Mouse (Mus musculus) small intestine, adult 2 months (tissue): ENCODE data around the gene Cat. TPM values are rescaled to one million over a fixed set of nuclear protein-coding genes. Genes with fewer than 3 reads are reported as not detected.
A peak's percentile ranks its signal among the peaks of the same experiment; 100 is the strongest.

Source experiments
- H3K27ac ChIP-seq: fragments of 200-500 bp; 2 replicates; pipeline ENCODE4 v1.5.1; 2012; ENCODE audit warnings: low read depth, low read length, control low read depth, inconsistent platforms; ENCODE audit not compliant: insufficient read depth
- H3K27me3 ChIP-seq: fragments of 200-500 bp; 2 replicates; pipeline ENCODE4 v1.6.1; 2012; ENCODE audit warnings: mild to moderate bottlenecking, moderate library complexity, low read length, inconsistent platforms; ENCODE audit not compliant: control insufficient read depth, insufficient read depth
- H3K36me3 ChIP-seq: fragments of 200-500 bp; 2 replicates; pipeline ENCODE4 v1.6.1; 2012; ENCODE audit warnings: mild to moderate bottlenecking, low read length, control low read depth, inconsistent platforms; ENCODE audit not compliant: control insufficient read depth, insufficient read depth
- H3K4me1 ChIP-seq: fragments of 200-500 bp; 2 replicates; pipeline ENCODE4 v1.6.1; 2012; ENCODE audit warnings: low read length, inconsistent platforms, mixed read lengths; ENCODE audit not compliant: control insufficient read depth, insufficient read depth, insufficient read length
- H3K4me3 ChIP-seq: fragments of 200-500 bp; 2 replicates; pipeline ENCODE4 v1.5.1; 2012; ENCODE audit warnings: low read depth, mild to moderate bottlenecking, control low read depth, inconsistent platforms, low read length, moderate library complexity
- CTCF ChIP-seq: fragments of 200-500 bp; IDR thresholded peaks from 2 replicates; pipeline ENCODE4 v1.5.1; 2012; ENCODE audit warnings: low read depth, mild to moderate bottlenecking, control low read depth, inconsistent platforms, low read length, moderate library complexity, mixed read lengths; ENCODE audit not compliant: insufficient replicate concordance, insufficient read length; ENCODE audit errors: extremely low read depth
- POLR2A ChIP-seq: fragments of 200-500 bp; IDR thresholded peaks from 2 replicates; pipeline ENCODE4 v1.6.1; 2012; ENCODE audit warnings: low read depth, mild to moderate bottlenecking, control low read depth, inconsistent platforms, low read length, moderate library complexity
- WGBS: fragments of 180-500 bp; shearing (Covaris S2); methylation state at CpG from one replicate; pipeline ENCODE4 v1.1.7; 2018; 5-methylcytosine and 5-hydroxymethylcytosine counted together
- polyA plus RNA-seq: library from polyadenylated mRNA; depleted of rRNA; stranded (reverse); fragments of >200 nt; gene quantifications from 2 replicates; pipeline ENCODE4 v1.2.3, GENCODE M21; 2012

Gene Cat
- polyA plus RNA-seq, 1 experiment: 113 TPM

DNA sequence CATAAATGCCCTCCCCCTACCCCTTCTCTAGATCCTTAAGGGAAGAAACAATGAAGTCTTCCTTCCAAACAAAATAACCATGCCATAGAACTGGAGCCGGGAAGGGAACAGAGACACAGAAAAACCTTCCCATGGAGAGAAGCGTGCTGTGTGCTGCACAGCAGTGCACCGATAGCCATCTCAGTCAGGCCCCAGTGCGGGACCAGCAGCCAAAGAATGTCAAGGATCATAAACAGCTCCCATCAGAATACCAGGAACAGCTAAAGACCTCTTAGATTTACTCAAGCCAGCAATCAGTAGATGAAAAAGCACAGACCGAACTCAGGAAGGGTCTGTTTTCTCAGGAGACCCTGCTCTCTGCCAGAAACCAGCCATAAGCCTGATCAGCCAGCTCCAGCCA lies 48.4 kb downstream of the Cat start:
- no peak for TF ChIP-seq CTCF
- no peak for TF ChIP-seq POLR2A
- Histone ChIP-seq H3K36me3 (no peaks in the 10 kb centered on the region), H3K27ac (no peak overlapping the region), H3K4me1 (no peaks in the 10 kb centered on the region), H3K27me3 (no peaks in the 10 kb centered on the region), H3K4me3 (no peak overlapping the region)
- WGBS: 74% methylated on average over 5 of the region's 5 CpGs

GRCm38 (mm10) chr2:103435110-103435509 lies 49.9 kb downstream of the Cat start:
- WGBS: 71% methylated on average over 2 of the region's 2 CpGs
- no peaks in the 10 kb centered on the region for H3K36me3 ChIP-seq
- no peak overlapping the region for H3K27ac ChIP-seq
- TF ChIP-seq CTCF (no peak), POLR2A (no peak)
- H3K4me3 ChIP-seq: no peak overlapping the region
- H3K4me1 ChIP-seq: no peaks in the 10 kb centered on the region
- no peaks in the 10 kb centered on the region for H3K27me3 ChIP-seq

DNA sequence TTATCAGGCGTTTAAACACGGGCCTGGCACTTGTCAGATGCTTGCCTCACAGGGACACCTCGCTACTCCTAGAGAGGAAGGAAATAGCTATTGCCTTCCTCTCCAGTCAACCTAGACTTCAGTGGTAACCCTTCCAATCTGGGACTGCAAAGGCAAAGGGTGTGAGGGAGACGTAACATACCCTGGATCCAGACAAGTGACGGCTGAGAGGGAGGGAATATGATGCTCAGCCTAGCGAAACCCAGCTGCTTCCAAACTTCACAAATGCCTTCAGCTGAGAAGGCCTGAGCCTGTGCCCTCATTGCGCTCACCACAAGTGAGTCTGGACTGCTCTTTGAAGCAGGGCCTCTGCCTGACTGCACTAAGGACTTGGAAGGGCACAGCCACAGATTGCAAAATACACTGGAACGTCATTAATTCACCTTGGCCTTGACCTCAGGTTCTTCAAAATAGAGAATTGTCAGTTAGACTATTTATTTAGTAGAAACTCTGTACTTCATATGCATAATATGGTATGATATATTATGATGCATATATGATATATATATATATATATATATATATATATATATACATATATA lies 52.2 kb downstream of the Cat start:
- no peaks in the 10 kb centered on the region for H3K36me3 ChIP-seq
- H3K4me1 ChIP-seq: no peaks in the 10 kb centered on the region
- WGBS: 70% methylated on average over 8 of the region's 8 CpGs
- no peak overlapping the region for H3K27ac ChIP-seq
- TF ChIP-seq CTCF (no peak), POLR2A (no peak)
- no peak overlapping the region for H3K4me3 ChIP-seq
- no peaks in the 10 kb centered on the region for H3K27me3 ChIP-seq

DNA sequence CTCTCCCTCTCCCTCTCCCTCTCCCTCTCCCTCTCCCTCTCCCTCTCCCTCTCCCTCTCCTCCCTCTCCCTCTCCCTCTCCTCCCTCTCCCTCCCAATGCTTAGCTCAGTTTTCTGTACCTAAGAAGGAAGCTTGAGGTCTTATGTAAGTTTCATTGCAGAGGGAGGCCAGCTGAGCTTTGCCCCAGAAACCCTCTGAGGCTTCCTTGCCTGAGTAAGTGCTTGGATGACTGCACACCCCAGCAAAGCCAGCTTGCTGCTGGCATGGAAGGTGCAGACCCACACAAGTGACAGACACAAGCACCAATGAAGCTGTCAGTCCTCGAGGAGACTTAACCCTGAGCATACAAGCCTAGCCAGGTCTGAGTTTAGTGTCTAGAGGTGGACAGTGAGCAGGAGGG lies 54.2 kb downstream of the Cat start:
- no peak overlapping the region for H3K27ac ChIP-seq
- H3K36me3 ChIP-seq: no peaks in the 10 kb centered on the region
- 18% methylated on average over 1 of the region's 1 CpGs for WGBS
- H3K4me1 ChIP-seq: no peaks in the 10 kb centered on the region
- H3K27me3 ChIP-seq: no peaks in the 10 kb centered on the region
- TF ChIP-seq POLR2A: no peak
- no peak for TF ChIP-seq CTCF
- no peak overlapping the region for H3K4me3 ChIP-seq

DNA sequence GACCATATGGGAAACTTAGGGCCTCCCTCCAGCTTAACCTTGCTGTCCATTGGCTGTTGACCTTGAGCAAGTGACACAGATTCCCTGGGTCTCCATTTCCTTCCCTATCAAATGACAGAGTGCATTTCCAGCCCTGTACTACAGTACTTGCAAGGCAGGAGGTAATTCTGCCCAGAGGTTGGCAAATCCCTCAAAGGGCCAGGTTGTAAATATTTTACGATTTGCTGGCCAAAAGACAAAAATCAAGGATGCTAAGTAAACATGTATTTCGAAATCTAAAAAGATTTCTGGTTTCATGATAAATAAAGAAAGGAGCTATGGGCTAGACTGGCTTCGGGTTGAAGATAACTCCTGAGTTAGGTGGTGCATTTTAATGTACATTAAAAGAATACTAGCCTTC lies 56.6 kb downstream of the Cat start:
- Histone ChIP-seq H3K36me3 (no peaks in the 10 kb centered on the region), H3K4me1 (no peaks in the 10 kb centered on the region), H3K27me3 (no peaks in the 10 kb centered on the region), H3K4me3 (no peak overlapping the region), H3K27ac (no peak overlapping the region)
- no peak for TF ChIP-seq CTCF
- TF ChIP-seq POLR2A: no peak
- WGBS: 27% methylated on average over 3 of the region's 3 CpGs

- Histone ChIP-seq H3K27me3 (no peaks in the 10 kb centered on the region), H3K36me3 (no peaks in the 10 kb centered on the region), H3K4me1 (no peaks in the 10 kb centered on the region), H3K4me3 (no peak overlapping the region), H3K27ac (no peak overlapping the region)
- TF ChIP-seq CTCF (no peak), POLR2A (no peak)
- WGBS: 77% methylated on average over 11 of the region's 11 CpGs
These were observed 59.4 kb downstream of the Cat start for GRCm38 (mm10) chr2:103425456-103426063.

GRCm38 (mm10) chr2:103424349-103425026 lies 60.5 kb downstream of the Cat start:
- 34% methylated on average over 12 of the region's 12 CpGs for WGBS
- H3K4me3 ChIP-seq: no peak overlapping the region
- no peaks in the 10 kb centered on the region for H3K4me1 ChIP-seq
- no peaks in the 10 kb centered on the region for H3K27me3 ChIP-seq
- H3K27ac ChIP-seq: no peak overlapping the region
- H3K36me3 ChIP-seq: no peaks in the 10 kb centered on the region
- TF ChIP-seq POLR2A (no peak), CTCF (peak; percentile 79; the same call in 1 of the 2 replicates)

GRCm38 (mm10) chr2:103423884-103424283 lies 61.1 kb downstream of the Cat start:
- Histone ChIP-seq H3K4me3 (no peak overlapping the region), H3K27ac (no peak overlapping the region), H3K27me3 (no peaks in the 10 kb centered on the region), H3K4me1 (no peaks in the 10 kb centered on the region), H3K36me3 (no peaks in the 10 kb centered on the region)
- TF ChIP-seq POLR2A (no peak), CTCF (no peak)
- WGBS: 72% methylated on average over 12 of the region's 12 CpGs
